Mouse (Mus musculus): ENCODE data around the gene Amotl2.
"Not testable (repeated sequence)": the region's sequence is repeated elsewhere in the genome, so short reads cannot be mapped to it uniquely, and the experiment has no call there.

The Amotl2 gene

GRCm38 (mm10) chr9:102735231-102735630, 18.8 kb downstream of the Amotl2 start:
- DNase-seq, result no peak

- no peak for DNase-seq
Observed at GRCm38 (mm10) chr9:102735996-102736395, 19.5 kb downstream of the Amotl2 start.

- peak in 1 of 2 experiments; percentile 26 for DNase-seq
Observed at GRCm38 (mm10) chr9:102737405-102737804, 20.9 kb downstream of the Amotl2 start.

GRCm38 (mm10) chr9:102746753-102747152, 30.3 kb downstream of the Amotl2 start:
- DNase-seq, result no peak

- no peak for DNase-seq
Observed at GRCm38 (mm10) chr9:102747902-102748301, 31.4 kb downstream of the Amotl2 start.

GRCm38 (mm10) chr9:102749216-102749615, 32.7 kb downstream of the Amotl2 start:
- DNase-seq, result no peak

GRCm38 (mm10) chr9:102751632-102752303, 35.3 kb downstream of the Amotl2 start:
- DNase-seq, result no peak

GRCm38 (mm10) chr9:102753299-102753698, 36.8 kb downstream of the Amotl2 start:
- no peak for DNase-seq

GRCm38 (mm10) chr9:102755161-102755560, 38.7 kb downstream of the Amotl2 start:
- no peak for DNase-seq

GRCm38 (mm10) chr9:102755591-102756270, 39.3 kb downstream of the Amotl2 start:
- DNase-seq, result no peak

GRCm38 (mm10) chr9:102756352-102756751, 39.9 kb downstream of the Amotl2 start:
- no peak for DNase-seq

- no peak for DNase-seq
Observed at GRCm38 (mm10) chr9:102758851-102759250, 42.4 kb downstream of the Amotl2 start.

- no peak for DNase-seq
Observed at GRCm38 (mm10) chr9:102759581-102760001, 43.1 kb downstream of the Amotl2 start.

- no peak for DNase-seq
Observed at GRCm38 (mm10) chr9:102761599-102761998, 45.1 kb downstream of the Amotl2 start.

- DNase-seq, result no peak
Observed at GRCm38 (mm10) chr9:102762836-102763235, 46.4 kb downstream of the Amotl2 start.

- DNase-seq, result no peak
Observed at GRCm38 (mm10) chr9:102763520-102763919, 47.0 kb downstream of the Amotl2 start.

- not testable (repeated sequence) for DNase-seq
Observed at GRCm38 (mm10) chr9:102764540-102764939, 48.1 kb downstream of the Amotl2 start.

- DNase-seq, result no peak
Observed at GRCm38 (mm10) chr9:102766741-102767140, 50.3 kb downstream of the Amotl2 start.

- DNase-seq, result no peak
Observed at GRCm38 (mm10) chr9:102769257-102769656, 52.8 kb downstream of the Amotl2 start.

- DNase-seq, result no peak
Observed at GRCm38 (mm10) chr9:102770190-102770589, 53.7 kb downstream of the Amotl2 start.

GRCm38 (mm10) chr9:102771308-102771895, 54.9 kb downstream of the Amotl2 start:
- no peak for DNase-seq

GRCm38 (mm10) chr9:102777631-102778591, 61.4 kb downstream of the Amotl2 start:
- peak in 1 of 2 experiments; percentile 57 for DNase-seq

GRCm38 (mm10) chr9:102779493-102779892, 63.0 kb downstream of the Amotl2 start:
- peak; percentile 77 to 85 for DNase-seq
